Mouse (Mus musculus) fat pad, adult 2 months (tissue): ENCODE measurements around the gene Slc23a2.

ENCODE experiments used
- DNase-seq: peaks from one replicate; pipeline ENCODE4 v3.0.0-alpha.2; 2011; ENCODE audit warnings: low read depth, low spot score; ENCODE audit errors: extremely low read depth

Slc23a2 gene

GRCm38 (mm10) chr2:132102505-132103130 lies 42.3 kb downstream of the Slc23a2 start:
- DNase-seq: peak; percentile 52

DNA sequence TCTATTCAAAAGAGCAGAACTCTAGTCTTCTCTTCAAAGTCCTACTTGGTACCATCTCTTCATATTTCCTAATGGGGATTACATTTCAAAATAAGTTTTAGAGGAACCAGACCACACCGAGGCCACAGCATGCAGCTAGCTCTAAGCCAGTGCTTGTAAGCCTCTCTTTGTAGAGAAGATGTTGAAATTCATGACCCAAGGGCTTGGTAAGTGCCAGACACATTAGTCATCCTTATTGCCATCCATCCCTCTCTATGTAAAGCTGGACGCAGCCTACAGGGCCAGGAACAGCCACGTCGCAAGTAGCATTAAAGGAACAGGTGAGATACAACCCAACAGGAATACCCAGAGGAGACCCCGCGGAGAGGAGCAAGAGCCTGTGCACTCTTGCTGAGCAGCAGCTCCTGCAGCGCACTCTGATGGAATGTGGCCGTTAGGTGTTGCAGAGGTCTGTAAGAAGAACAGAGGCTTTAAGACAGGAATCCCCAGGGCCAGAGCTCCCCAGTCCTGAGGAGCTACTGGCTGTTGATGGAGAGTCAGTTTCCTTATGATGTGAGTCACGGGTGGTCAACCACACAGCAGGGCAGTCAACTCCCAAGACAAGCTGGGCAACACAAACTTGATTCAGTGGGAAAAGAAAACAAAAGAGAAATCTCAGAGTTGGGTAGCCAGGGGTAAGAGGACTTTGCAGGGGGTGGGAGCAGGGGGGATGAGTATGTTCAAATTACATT lies 45.8 kb downstream of the Slc23a2 start:
- peak; percentile 92 for DNase-seq

DNA sequence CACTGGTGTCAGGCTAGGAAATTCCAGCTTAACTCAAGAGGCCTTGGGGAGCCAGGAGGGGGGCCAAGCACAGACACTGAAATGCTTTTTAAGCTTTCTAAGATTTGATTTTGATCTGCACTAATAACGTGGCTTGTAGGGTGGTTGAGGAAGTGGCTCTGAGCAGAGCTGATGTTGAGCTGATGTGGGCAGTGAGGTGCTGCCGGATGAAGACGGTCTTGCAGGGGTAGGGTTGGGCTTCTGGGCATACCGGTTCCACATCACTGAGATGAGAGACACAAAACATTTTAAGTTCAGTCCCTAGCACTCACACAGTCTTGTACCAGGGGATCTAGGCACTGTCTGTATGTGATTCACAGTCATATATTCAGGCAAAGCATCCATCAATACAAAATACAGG lies 46.5 kb downstream of the Slc23a2 start:
- DNase-seq: no peak

DNA sequence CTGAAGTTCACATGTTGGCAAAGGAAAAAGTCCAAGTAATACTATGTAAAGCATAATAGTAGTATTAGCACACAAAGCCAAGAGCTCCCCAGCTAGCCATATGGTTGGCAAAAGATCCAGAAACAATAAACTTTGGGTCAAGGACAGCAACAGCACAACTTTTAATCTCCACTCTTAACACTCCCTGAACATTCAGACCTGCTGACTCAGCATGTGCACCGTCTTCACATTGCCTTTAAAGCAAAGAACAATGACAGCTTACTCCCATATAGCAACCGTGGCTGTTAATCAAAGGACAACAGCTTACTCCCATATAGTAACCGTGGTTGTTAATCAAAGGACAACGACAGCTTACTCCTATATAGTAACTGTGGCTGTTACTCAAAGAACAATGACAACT lies 48.3 kb downstream of the Slc23a2 start:
- no peak for DNase-seq

DNA sequence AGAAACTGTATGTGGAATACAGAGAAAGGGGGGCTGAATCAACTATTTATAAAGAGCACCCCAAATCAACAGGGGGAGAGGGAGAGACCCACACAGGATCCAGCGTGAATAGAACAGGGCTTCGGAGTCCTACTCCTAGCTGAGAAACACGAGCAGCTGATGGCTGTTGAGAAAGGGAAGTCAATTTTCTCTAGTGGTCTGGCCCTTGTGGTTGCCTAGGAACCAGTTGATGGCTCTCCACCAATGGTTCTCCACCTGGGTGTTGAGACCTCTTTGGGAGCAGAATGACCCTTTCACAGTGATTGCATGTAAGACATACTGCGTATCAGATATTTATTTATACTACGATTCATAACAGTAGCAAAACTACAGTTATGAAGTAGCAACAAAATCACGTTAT lies 49.1 kb downstream of the Slc23a2 start:
- no peak for DNase-seq

- no peak for DNase-seq
Observed at GRCm38 (mm10) chr2:132094441-132095230, 50.3 kb downstream of the Slc23a2 start.

DNA sequence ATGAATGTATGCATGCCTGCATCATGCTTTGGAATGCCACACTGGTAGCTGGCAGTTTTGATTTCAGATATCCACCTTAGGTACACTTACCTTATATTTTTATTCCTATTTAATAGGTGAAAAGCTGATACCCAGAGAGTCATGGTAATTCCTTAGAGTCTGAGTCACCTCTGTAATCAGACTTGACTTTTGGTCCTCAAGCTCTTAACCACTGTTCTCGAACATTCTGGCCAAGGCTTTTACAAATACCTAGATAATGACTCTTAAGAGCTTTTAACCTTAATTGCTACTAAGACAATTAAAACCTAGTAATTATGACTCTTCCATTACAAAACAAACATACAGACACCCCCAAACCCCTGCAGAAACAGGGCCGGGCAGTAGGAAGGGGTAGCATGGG lies 51.2 kb downstream of the Slc23a2 start:
- no peak for DNase-seq

DNA sequence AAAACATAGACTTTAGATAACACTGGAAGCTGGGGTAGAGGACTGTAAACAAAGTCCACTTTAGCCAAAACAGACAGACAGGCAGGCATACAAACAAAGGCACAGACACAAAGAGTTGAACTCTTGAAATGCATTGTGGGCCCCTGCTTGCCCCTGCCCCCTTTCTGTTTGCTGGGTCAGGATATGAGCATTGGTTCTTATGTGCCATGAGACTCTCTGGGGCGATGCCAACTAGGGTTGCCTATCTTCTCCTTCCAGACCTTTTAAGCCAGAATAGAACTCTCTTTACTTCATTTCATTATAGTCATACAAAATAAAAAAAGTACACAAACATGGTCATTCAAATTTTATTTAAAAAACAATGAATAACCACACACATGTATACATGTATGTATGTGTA lies 51.6 kb downstream of the Slc23a2 start:
- DNase-seq: no peak

- DNase-seq: peak; percentile 80
Observed at GRCm38 (mm10) chr2:132092722-132093121, 52.2 kb downstream of the Slc23a2 start.

GRCm38 (mm10) chr2:132091749-132092148 lies 53.2 kb downstream of the Slc23a2 start:
- no peak for DNase-seq

DNA sequence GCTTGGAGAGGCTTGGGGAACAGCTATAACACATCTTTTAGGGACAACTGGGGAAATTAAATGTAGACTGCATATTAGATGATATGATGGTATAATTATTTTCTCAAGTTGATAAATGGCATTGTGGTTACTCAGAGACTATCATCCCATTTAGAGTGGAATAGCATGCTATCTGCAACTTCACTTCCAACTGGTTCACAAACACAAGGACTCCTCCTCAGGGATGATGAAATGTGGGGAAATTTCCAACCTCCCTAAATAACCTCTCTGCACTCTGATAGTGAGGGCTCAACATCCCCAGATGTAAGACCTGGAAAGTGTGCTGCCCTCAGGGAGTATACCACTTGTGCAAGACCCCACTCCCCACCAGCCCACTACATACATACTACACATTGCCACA lies 60.1 kb downstream of the Slc23a2 start:
- no peak for DNase-seq

DNA sequence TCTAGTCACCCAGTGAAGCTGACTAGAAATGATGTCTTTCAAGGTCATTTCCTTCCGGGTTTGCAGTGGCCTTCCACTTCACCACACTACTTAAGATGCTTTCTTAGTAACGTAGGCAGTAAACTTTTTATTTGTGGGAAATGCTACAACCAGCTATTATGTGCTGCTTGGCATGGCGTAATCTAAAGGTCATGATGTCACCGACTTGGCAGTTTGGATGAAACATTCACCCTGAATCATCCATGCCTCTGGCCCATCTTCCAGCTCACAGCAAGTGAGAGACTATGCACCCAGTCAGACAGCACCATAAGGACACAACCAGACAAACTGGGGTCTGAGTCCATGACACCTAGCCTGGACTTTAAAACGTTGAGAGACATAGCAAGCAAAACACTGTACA lies 60.5 kb downstream of the Slc23a2 start:
- DNase-seq: no peak

GRCm38 (mm10) chr2:132079139-132079538 lies 65.8 kb downstream of the Slc23a2 start:
- no peak for DNase-seq

- DNase-seq: no peak
Observed at GRCm38 (mm10) chr2:132073052-132073451, 71.9 kb downstream of the Slc23a2 start.

GRCm38 (mm10) chr2:132069985-132070735 lies 74.7 kb downstream of the Slc23a2 start:
- peak; percentile 89 for DNase-seq

- DNase-seq: peak; percentile 95
Observed at GRCm38 (mm10) chr2:132064185-132064831, 80.6 kb downstream of the Slc23a2 start.

DNA sequence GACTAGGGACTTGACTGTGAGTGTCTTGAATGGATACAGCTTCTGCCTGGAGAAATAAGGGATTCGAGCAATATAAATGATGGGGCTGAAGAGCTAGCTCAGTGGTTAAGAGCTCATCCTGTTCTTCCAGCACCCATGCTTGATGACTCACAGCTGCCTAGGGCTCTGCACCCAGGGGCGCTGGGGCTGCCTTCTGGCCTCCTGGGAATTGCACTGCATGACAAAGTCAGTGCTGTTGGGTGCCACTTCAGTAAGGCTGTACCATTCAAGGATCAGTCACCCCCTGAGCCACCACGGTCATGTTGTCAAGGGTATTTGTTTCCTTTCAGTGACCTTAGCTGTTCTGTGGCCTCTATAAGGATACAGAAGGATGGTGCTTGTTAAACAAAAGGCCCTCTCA lies 81.1 kb downstream of the Slc23a2 start:
- DNase-seq: no peak

DNA sequence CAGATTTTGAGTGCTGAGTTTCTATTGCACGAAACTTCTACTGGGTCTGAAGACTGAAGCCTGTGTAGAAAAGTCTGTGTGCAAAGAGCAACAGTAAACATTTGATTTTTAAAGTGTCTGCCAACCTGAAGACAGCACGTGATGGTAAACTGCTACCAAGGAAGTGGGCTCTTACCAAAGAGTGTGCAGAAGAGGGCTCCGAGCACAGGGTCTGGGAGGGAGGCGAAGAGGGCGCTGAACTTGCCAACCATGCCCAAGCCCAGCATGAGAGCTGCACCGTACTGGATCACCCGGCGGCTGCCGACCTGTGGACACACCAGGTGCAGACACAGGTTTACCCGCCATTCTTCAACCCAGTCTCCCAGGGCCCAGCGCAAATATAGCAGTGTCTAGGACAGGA lies 83.0 kb downstream of the Slc23a2 start:
- DNase-seq: no peak

GRCm38 (mm10) chr2:132059919-132060318 lies 85.0 kb downstream of the Slc23a2 start:
- DNase-seq: no peak

GRCm38 (mm10) chr2:132055349-132055753 lies 89.6 kb downstream of the Slc23a2 start:
- DNase-seq: no peak

DNA sequence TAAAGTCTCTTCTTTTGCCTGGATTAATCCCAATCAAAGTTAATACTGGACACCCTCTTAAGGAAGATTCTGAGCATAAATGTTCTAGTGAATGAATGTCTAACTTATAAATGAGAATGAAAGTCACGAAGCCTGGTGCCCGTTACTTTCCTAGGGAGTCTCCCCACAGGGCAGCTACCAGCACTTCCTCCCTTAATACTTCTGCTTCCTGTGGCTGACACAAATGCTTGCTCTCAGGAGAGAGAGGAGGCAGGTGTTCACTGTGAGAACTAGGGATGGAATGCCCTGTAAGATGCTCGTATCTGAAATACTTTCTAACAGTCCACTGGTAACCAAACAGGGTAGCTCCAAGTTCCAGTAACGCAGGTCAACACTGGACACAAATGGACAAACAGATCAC lies 91.1 kb downstream of the Slc23a2 start:
- DNase-seq: no peak
